Mouse (Mus musculus) forebrain, embryonic 14.5 days (tissue): ENCODE data around the gene Xrn1. TPM values are rescaled to one million over a fixed set of nuclear protein-coding genes. Genes with fewer than 3 reads are reported as not detected.

ENCODE experiments used
- ATAC-seq: fragments of 200-750 bp; cut with Nextera tagmentation; 2 replicates; pipeline ENCODE4 v1.8.0; 2017; ENCODE audit warnings: mild to moderate bottlenecking, moderate library complexity
- DNase-seq: peaks from one replicate; pipeline ENCODE4 v3.0.0-alpha.2; 2015; ENCODE audit warnings: low spot score
- H3K27ac ChIP-seq: fragments of 300-500 bp; sonication (generic); 2 replicates; pipeline ENCODE4 v1.5.1; 2014; ENCODE audit warnings: low read depth, mild to moderate bottlenecking, control low read depth, low read length, moderate library complexity
- H3K27me3 ChIP-seq: fragments of 300-500 bp; sonication (generic); replicated peaks from 2 replicates; pipeline ENCODE4 v1.6.1; 2014; ENCODE audit warnings: low read length, control low read depth, mixed read lengths; ENCODE audit not compliant: control insufficient read depth, insufficient read depth
- H3K36me3 ChIP-seq: fragments of 300-500 bp; sonication (generic); 2 replicates; pipeline ENCODE4 v1.6.1; 2014; ENCODE audit warnings: low read length, control low read depth; ENCODE audit not compliant: control insufficient read depth, insufficient read depth
- H3K4me1 ChIP-seq: fragments of 300-500 bp; sonication (generic); 2 replicates; pipeline ENCODE4 v1.6.1; 2014; ENCODE audit warnings: antibody characterized with exemption, low read length, control low read depth; ENCODE audit not compliant: control insufficient read depth, insufficient read depth
- H3K4me2 ChIP-seq: fragments of 300-500 bp; sonication (generic); 2 replicates; pipeline ENCODE4 v1.6.1; 2014; ENCODE audit warnings: mild to moderate bottlenecking, control low read depth, low read length
- H3K4me3 ChIP-seq: fragments of 300-500 bp; sonication (generic); 2 replicates; pipeline ENCODE4 v1.5.1; 2014; ENCODE audit warnings: low read depth, low read length, control low read depth
- H3K9ac ChIP-seq: fragments of 300-500 bp; sonication (generic); 2 replicates; pipeline ENCODE4 v1.6.1; 2014; ENCODE audit warnings: mild to moderate bottlenecking, low read length, control low read depth, moderate library complexity
- H3K9me3 ChIP-seq: fragments of 300-500 bp; sonication (generic); replicated peaks from 2 replicates; pipeline ENCODE4 v1.6.1; 2016; ENCODE audit warnings: low read length, control low read depth, mixed read lengths; ENCODE audit not compliant: control insufficient read depth
- WGBS: fragments of 180-500 bp; shearing (Covaris S2); extraction: QIAGEN DNeasy Blood & Tissue Kit; methylation state at CpG from one replicate; pipeline ENCODE4 v1.1.7; 2014; 5-methylcytosine and 5-hydroxymethylcytosine counted together
- polyA plus RNA-seq: library from polyadenylated mRNA; unstranded; fragments of >200 nt; fragmentation: Nextera tagmentation; extraction: Ambion mirVana; gene quantifications from 2 replicates; pipeline ENCODE4 v1.2.1, GENCODE M21; 2014

Xrn1 gene
- polyA plus RNA-seq, 1 experiment from 2014 or later, result 11.1 TPM

GRCm38 (mm10) chr9:96027913-96028312 is 73.4 kb downstream of the Xrn1 start:
- Histone ChIP-seq H3K9ac (no peak overlapping the region), H3K4me1 (no peaks in the 10 kb centered on the region), H3K36me3 (peaks cover 73% of the 10 kb centered on the region), H3K4me3 (no peak overlapping the region), H3K27me3 (no peaks in the 10 kb centered on the region), H3K27ac (no peak overlapping the region), H3K4me2 (no peak overlapping the region), H3K9me3 (no peaks in the 10 kb centered on the region)
- no peak for ATAC-seq
- no peak for DNase-seq
- WGBS, result 23% methylated on average over 3 of the region's 3 CpGs

DNA sequence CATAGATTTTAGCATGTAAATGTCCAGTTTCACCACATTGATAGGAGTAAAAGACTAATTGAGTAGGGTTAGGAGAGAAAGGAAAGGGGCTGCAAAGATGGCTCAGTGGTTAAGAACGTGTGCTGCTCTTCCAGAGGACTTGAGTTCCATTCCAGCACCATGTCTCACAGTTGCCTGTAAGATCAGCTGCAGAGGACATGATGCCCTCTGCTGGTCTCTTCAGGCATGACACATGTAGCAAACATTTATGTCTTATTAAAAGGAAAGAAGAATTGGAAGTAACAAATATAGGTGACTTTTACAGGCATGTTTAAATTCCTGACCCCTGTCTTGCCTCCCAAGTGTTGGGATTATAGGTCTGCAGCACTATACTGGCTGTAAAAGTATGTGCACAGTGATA is 74.3 kb downstream of the Xrn1 start:
- no peaks in the 10 kb centered on the region for H3K9me3 ChIP-seq
- peak; percentile 62 for DNase-seq
- no peak for ATAC-seq
- H3K9ac ChIP-seq, result no peak overlapping the region
- H3K27ac ChIP-seq, result no peak overlapping the region
- H3K27me3 ChIP-seq, result no peaks in the 10 kb centered on the region
- no peak overlapping the region for H3K4me3 ChIP-seq
- peaks cover 75% of the 10 kb centered on the region for H3K36me3 ChIP-seq
- H3K4me2 ChIP-seq, result no peak overlapping the region
- no peaks in the 10 kb centered on the region for H3K4me1 ChIP-seq
- 58% methylated on average over 1 of the region's 1 CpGs for WGBS

DNA sequence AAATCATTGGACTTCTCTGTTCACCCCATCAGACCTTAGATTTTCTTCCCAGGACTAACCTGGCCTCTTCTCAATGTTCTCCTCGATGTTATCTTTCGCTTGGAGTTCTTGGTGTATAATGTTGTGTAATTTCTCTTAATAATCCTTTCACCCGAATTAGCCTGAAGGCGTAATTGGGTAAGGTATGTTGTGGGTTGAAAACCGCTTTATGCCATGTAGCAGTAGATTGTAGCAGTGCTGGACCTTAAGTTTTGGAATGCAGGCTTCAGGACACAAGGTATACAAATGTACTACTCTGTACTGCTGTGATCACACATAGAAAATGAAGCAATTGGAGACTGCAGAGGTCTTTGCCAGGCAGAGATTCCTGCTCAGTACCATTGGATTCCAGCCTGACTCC is 75.3 kb downstream of the Xrn1 start:
- no peak overlapping the region for H3K4me2 ChIP-seq
- H3K4me1 ChIP-seq, result no peaks in the 10 kb centered on the region
- WGBS, result 97% methylated on average over 5 of the region's 5 CpGs
- no peak overlapping the region for H3K9ac ChIP-seq
- H3K36me3 ChIP-seq, result peaks cover 75% of the 10 kb centered on the region
- no peak for ATAC-seq
- no peaks in the 10 kb centered on the region for H3K9me3 ChIP-seq
- no peak for DNase-seq
- no peaks in the 10 kb centered on the region for H3K27me3 ChIP-seq
- H3K27ac ChIP-seq, result no peak overlapping the region
- no peak overlapping the region for H3K4me3 ChIP-seq

DNA sequence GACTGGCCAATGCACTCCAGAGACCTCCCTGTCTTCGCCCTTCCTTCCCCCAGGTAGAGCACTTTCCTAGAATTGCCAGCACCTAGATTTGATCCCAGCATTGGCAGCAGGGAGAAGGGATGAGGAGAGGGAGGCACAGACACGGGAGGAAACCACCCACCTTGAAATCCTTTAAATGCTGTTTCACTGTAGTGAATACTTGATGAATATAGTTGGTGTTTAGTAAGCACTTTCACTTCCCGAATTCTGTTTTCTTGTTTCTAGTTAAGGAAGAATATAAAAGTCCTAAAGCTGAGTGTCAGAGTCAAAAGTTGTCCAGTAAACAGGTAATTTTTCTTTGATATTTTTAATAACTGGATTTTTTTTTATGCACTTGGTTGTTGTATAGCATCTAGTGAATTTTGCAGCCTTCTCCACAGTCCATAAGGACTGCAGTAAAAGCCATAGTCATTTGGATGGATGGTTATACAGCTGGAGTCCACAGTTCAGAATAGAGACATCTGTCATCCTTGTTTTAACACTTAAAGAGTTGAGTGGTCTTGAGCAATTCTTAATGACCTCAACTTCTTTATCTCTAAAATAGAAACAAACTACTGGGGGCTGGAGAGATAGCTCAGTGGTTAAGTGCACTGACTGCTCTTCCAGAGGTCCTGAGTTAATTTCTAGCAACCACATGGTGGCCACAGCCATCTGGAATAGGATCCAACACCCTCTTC is 81.0 kb downstream of the Xrn1 start:
- no peaks in the 10 kb centered on the region for H3K4me1 ChIP-seq
- H3K4me2 ChIP-seq, result no peak overlapping the region
- 87% methylated on average over 3 of the region's 3 CpGs for WGBS
- no peak overlapping the region for H3K27ac ChIP-seq
- DNase-seq, result no peak
- no peak overlapping the region for H3K4me3 ChIP-seq
- no peak for ATAC-seq
- H3K27me3 ChIP-seq, result no peaks in the 10 kb centered on the region
- H3K36me3 ChIP-seq, result peaks cover 72% of the 10 kb centered on the region
- no peak overlapping the region for H3K9ac ChIP-seq
- no peaks in the 10 kb centered on the region for H3K9me3 ChIP-seq

DNA sequence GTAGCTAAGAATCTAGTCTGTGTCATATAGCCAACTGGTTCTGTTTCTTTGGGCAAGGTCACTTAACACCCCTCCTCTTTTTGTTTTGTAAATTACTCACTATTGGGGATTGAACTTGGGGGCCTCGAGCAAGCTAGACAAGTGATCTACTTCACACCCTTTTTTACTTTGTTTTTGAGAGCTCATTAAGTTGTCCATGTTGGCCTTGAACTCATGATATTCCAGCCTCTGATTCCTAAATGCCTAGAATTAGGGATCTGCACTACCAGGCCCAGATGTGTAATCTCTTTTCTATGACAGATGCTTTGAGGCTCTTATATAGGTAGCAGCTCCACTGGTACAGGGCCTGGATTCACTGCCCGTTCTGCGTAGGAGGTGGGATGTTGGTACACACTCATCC is 89.7 kb downstream of the Xrn1 start:
- Histone ChIP-seq H3K27ac (no peak overlapping the region), H3K4me1 (no peaks in the 10 kb centered on the region), H3K4me2 (no peak overlapping the region), H3K27me3 (no peaks in the 10 kb centered on the region), H3K9me3 (no peaks in the 10 kb centered on the region), H3K36me3 (peaks cover 78% of the 10 kb centered on the region), H3K4me3 (no peak overlapping the region), H3K9ac (no peak overlapping the region)
- ATAC-seq (no peak), DNase-seq (no peak)
- 95% methylated on average over 3 of the region's 3 CpGs for WGBS

- Histone ChIP-seq H3K27ac (no peak overlapping the region), H3K4me1 (no peaks in the 10 kb centered on the region), H3K9me3 (no peaks in the 10 kb centered on the region), H3K27me3 (no peaks in the 10 kb centered on the region), H3K4me2 (no peak overlapping the region), H3K36me3 (peaks cover 75% of the 10 kb centered on the region), H3K4me3 (no peak overlapping the region), H3K9ac (no peak overlapping the region)
- ATAC-seq (no peak), DNase-seq (no peak)
- 96% methylated on average over 4 of the region's 4 CpGs for WGBS
Measured at GRCm38 (mm10) chr9:96051501-96051900, 96.9 kb downstream of the Xrn1 start.

- Histone ChIP-seq H3K9ac (no peak overlapping the region), H3K27ac (no peak overlapping the region), H3K4me2 (no peak overlapping the region), H3K4me1 (no peaks in the 10 kb centered on the region), H3K4me3 (no peak overlapping the region), H3K36me3 (peaks cover 65% of the 10 kb centered on the region), H3K9me3 (no peaks in the 10 kb centered on the region), H3K27me3 (no peaks in the 10 kb centered on the region)
- WGBS, result 86% methylated on average over 5 of the region's 5 CpGs
- ATAC-seq (no peak), DNase-seq (no peak)
Measured at GRCm38 (mm10) chr9:96054878-96055277, 100.3 kb downstream of the Xrn1 start.

DNA sequence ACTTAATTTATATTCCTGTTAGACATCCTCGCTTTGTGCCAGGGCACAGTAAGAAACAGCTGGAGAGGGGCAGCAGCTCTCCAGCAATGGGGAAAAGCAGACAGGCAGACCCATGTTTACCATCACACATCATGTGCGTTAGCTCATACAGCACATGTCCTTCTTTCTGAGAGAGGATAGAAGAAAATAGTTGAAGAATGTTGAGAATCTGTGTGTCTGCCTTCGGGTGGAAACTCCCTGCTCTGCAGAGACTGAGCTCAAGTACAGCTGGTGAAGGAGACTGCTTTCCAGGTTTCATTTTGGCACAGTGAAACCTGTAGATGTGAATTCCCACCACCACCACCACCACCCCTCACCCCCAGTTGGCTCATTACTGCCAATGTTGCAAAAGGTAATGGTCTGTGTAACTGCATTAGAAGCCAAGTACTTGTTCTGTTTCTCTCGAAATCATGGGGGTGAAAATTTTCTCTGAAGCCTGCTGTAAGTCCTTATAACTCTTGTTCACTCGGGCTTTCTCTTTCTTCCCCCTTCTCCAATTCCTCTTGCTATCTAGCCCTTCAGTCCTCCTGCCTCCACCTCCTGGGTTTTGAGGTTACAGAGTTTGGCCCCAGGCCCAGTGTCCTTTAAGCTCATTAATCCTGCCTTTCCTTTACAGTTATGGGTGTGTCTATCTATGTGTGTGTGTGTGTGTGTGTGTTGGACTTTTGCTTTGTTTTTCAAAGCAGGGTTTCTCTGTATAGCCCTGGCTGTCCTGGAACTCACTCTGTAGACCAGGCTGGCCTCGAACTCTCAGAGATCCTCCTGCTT is 102.1 kb downstream of the Xrn1 start:
- no peak overlapping the region for H3K9ac ChIP-seq
- no peak overlapping the region for H3K27ac ChIP-seq
- H3K9me3 ChIP-seq, result no peaks in the 10 kb centered on the region
- DNase-seq (no peak), ATAC-seq (no peak)
- no peaks in the 10 kb centered on the region for H3K27me3 ChIP-seq
- WGBS, result 86% methylated on average over 6 of the region's 6 CpGs
- no peaks in the 10 kb centered on the region for H3K4me1 ChIP-seq
- H3K36me3 ChIP-seq, result peaks cover 48% of the 10 kb centered on the region
- no peak overlapping the region for H3K4me2 ChIP-seq
- no peak overlapping the region for H3K4me3 ChIP-seq
